Mouse (Mus musculus) urinary bladder, adult 18-20 months (tissue): ENCODE data around the gene Olfr1475.
"Not testable (repeated sequence)": the region's sequence is repeated elsewhere in the genome, so short reads cannot be mapped to it uniquely, and the experiment has no call there.

Source experiments
- DNase-seq, 2 experiments: peaks; one replicate each; pipeline ENCODE4 v3.0.0; 2022; ENCODE audit warnings: low spot score in 2 of 2, mixed read lengths in 2 of 2

Gene Olfr1475

DNA sequence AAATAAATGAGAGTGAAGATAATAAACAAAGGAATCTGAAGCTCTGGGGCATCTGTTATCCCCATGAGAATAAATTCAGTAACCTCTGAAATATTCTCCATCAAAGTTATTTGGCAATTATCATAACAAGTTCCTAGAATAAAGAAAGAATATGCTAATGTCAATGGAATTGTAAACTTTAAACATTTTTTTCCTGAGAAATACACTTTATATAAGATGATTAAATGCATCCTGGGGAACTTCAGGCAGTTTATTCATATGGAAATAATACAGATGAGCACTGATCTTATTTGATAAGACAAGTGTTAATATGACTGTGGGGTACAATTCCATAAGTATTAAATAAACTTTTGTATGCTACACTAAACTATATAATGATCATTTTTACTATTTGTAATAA lies at the start of gene Olfr1475:
Gene Olfr1475 (minus strand): TSS at position 101 of the 400 bp plus-strand sequence.
- DNase-seq: no peak

DNA sequence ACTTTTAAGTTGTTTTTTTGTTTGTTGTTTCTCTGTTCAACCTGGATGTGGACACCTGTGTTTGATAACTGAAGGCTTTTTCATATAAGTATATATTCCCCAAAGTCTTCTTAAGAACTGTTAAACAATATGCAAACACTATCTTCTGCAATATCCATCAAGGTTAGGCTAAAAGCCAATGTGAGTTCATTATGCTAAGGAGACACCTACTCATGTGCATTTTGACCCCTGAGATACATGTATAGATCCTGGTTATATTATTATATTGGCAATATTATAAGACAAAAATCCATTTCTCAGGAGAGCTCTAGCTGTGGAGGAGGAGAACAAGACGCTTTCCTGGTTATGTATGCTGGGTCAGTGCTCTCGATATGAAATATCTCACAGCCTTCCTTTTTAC lies 47.6 kb upstream of the Olfr1475 start, which contains the start of gene Olfr1480:
Gene Olfr1480 (plus strand): TSS at position 301 of the 400 bp plus-strand sequence.
- DNase-seq: no peak

DNA sequence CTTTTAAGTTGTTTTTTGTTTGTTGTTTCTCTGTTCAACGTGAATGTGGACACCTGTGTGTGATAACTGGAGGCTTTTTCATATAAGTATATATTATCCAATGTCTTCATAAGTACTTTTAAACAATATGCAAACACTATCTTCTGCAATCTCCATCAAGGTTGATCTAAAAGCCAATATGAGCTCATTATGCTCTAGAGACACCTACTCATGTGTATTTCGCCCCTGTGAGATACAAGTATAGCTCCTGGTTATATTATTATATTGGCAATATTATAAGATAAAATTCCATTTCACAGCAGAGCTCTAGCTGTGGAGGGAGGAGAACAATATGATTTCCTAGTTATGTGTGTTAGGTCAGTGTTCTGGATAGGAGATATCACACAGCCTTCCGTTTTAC lies 20.2 kb upstream of the Olfr1475 start, which contains the start of gene Olfr1477:
Gene Olfr1477 (plus strand): TSS at position 301 of the 400 bp plus-strand sequence.
- DNase-seq: no peak

- not testable (repeated sequence) for DNase-seq
Observed at GRCm38 (mm10) chr19:13469265-13469664, 10.7 kb downstream of the Olfr1475 start, which contains the start of gene Olfr1474. TSS of gene Olfr1474 (plus strand) at chr19:13469565.

GRCm38 (mm10) chr19:13455986-13456385 lies 24.0 kb downstream of the Olfr1475 start, which contains the start of gene Olfr1472:
TSS of gene Olfr1472 (minus strand) at chr19:13456086.
- no peak for DNase-seq

DNA sequence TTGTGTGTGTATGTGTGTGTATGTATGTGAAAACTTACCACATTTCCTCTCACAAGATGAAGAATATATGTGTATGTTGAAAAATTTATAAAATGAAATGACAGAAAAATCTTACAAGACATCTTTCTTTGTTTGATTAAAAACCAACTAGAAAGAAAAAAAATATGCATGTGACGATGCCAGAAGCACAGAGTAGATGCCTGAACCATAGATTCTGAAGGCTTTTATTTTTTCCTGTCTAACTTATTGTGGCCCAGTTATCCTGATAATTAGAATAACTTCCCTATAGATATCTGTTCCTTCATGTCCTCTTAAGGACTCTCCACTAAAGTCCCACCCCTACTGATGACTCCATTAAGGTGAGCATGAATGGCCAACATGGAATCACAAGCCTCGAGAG lies 36.9 kb downstream of the Olfr1475 start, which contains the start of gene Olfr1471:
Gene Olfr1471 (plus strand): TSS at position 301 of the 400 bp plus-strand sequence.
- DNase-seq: not testable (repeated sequence)
